Mouse (Mus musculus) midbrain, embryonic 14.5 days (tissue): ENCODE data around the gene Pde11a. TPM values are rescaled to one million over a fixed set of nuclear protein-coding genes. Genes with fewer than 3 reads are reported as not detected.

ENCODE experiments used
- ATAC-seq: fragments of 200-750 bp; cut with Nextera tagmentation; 2 replicates; pipeline ENCODE4 v1.8.0; 2017; ENCODE audit warnings: moderate number of reproducible peaks, moderate library complexity; ENCODE audit not compliant: low FRiP score, low TSS enrichment
- DNase-seq: peaks from one replicate; pipeline ENCODE4 v3.0.0-alpha.2; 2015
- H3K27ac ChIP-seq: fragments of 300-500 bp; sonication (generic); replicated peaks from 2 replicates; pipeline ENCODE4 v1.5.1; 2014; ENCODE audit warnings: mild to moderate bottlenecking, low read depth, low read length, moderate library complexity
- H3K27me3 ChIP-seq: fragments of 300-500 bp; sonication (generic); 2 replicates; pipeline ENCODE4 v1.6.1; 2014; ENCODE audit warnings: low read length, control low read depth, mixed read lengths; ENCODE audit not compliant: control insufficient read depth, insufficient read depth
- H3K36me3 ChIP-seq: fragments of 300-500 bp; sonication (generic); 2 replicates; pipeline ENCODE4 v1.6.1; 2014; ENCODE audit warnings: low read length, control low read depth; ENCODE audit not compliant: control insufficient read depth, insufficient read depth
- H3K4me1 ChIP-seq: fragments of 300-500 bp; sonication (generic); 2 replicates; pipeline ENCODE4 v1.6.1; 2014; ENCODE audit warnings: mild to moderate bottlenecking, antibody characterized with exemption, low read length, control low read depth; ENCODE audit not compliant: control insufficient read depth, insufficient read depth
- H3K4me2 ChIP-seq: fragments of 300-500 bp; sonication (generic); 2 replicates; pipeline ENCODE4 v1.6.1; 2014; ENCODE audit warnings: mild to moderate bottlenecking, low read length, moderate library complexity
- H3K4me3 ChIP-seq: fragments of 300-500 bp; sonication (generic); replicated peaks from 2 replicates; pipeline ENCODE4 v1.5.1; 2014; ENCODE audit warnings: low read depth, low read length
- H3K9ac ChIP-seq: fragments of 300-500 bp; sonication (generic); replicated peaks from 2 replicates; pipeline ENCODE4 v1.6.1; 2014; ENCODE audit warnings: mild to moderate bottlenecking, low read length, moderate library complexity
- H3K9me3 ChIP-seq: fragments of 300-500 bp; sonication (generic); 2 replicates; pipeline ENCODE4 v1.6.1; 2016; ENCODE audit warnings: low read length, control low read depth, mixed read lengths; ENCODE audit not compliant: control insufficient read depth
- WGBS: fragments of 180-500 bp; shearing (Covaris S2); extraction: QIAGEN DNeasy Blood & Tissue Kit; methylation state at CpG from one replicate; pipeline ENCODE4 v1.1.7; 2014; 5-methylcytosine and 5-hydroxymethylcytosine counted together
- microRNA-seq: library from miRNA; unstranded; fragments of <30 nt; microRNA quantifications from one replicate; pipeline ENCODE4, GENCODE M21; 2016
- polyA plus RNA-seq: library from polyadenylated mRNA; unstranded; fragments of >200 nt; fragmentation: Nextera tagmentation; extraction: Ambion mirVana; gene quantifications from 2 replicates; pipeline ENCODE4 v1.2.1, GENCODE M21; 2014

Gene Pde11a
- polyA plus RNA-seq, 1 experiment from 2014 or later = 0.63 TPM

DNA sequence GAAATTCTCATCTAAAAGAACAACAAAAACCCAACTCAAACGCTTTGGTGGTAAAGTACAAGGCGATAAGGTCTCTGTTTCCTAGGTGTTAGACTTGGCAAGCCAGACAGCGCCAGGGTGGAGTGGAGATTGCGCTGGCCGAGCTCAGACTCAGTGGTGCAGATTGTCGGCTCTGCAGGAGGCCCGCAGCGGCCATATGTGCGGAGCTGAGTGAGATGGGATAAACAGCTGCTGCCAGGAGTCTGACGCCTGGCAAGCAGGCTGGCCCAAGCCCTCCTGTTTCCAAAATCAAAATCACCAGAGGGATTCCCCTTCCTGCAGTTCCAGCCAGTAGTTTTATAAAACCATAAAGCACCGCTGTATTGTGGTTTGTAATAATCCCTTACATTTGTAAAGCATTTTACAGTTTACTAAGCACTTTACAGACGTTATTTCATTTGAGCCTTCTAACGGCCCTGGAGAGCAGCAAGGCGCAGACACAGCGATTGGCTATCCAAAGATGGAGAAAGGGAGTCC lies 378.7 kb downstream of the Pde11a start:
- peak; percentile 68 for DNase-seq
- peak overlapping the region; percentile 36; the same call in 1 of the 2 replicates for H3K9ac ChIP-seq
- no peaks in the 10 kb centered on the region for H3K36me3 ChIP-seq
- H3K4me2 ChIP-seq = peak overlapping the region; percentile 45
- H3K27ac ChIP-seq = peak overlapping the region; percentile 67
- H3K4me3 ChIP-seq = no peak overlapping the region
- no peaks in the 10 kb centered on the region for H3K27me3 ChIP-seq
- no peaks in the 10 kb centered on the region for H3K9me3 ChIP-seq
- peak; percentile 58; the same call in 1 of the 2 replicates for ATAC-seq
- 6% methylated on average over 15 of the region's 15 CpGs for WGBS
- peaks cover 28% of the 10 kb centered on the region for H3K4me1 ChIP-seq

DNA sequence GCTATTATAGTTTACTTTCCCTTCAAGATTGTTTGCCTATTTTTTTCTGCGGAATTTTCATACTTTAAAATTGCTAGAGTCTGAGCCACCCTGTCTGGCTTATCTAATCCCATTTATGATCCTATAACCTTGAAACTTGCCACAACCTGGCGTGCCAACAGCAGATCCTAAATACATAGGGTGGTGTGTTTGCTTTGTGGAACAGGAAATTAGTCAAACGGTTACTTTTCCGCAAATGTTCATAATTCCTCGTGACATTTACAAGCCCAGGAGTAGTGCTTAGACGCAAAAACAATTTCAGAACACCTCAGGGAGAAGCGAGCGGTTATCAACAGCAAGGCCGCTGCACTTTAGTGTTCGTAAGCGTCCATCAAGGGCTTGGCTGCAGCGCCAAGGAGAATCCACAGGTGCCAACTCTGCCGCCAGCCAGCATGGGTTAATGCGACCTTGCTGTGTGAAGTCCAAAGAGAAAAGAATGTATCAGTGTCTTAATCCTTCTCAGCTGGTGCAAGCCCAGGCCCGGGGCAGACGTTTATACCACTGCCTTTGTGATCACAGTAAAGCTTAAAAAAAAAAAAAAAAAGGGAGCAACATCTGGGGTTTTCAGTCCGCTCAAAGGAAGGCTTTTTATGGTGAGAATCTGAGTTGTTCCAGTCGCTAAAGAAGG lies 379.3 kb downstream of the Pde11a start:
- Histone ChIP-seq H3K9ac (no peak overlapping the region; the same call in 1 of the 2 replicates), H3K27me3 (no peaks in the 10 kb centered on the region), H3K4me1 (peaks cover 22% of the 10 kb centered on the region), H3K4me2 (peak overlapping the region; percentile 45), H3K9me3 (no peaks in the 10 kb centered on the region), H3K36me3 (no peaks in the 10 kb centered on the region), H3K4me3 (no peak overlapping the region), H3K27ac (peak overlapping the region; percentile 67; the same call in 1 of the 2 replicates)
- DNase-seq (peak; percentile 62), ATAC-seq (no peak)
- WGBS = 23% methylated on average over 18 of the region's 18 CpGs

GRCm38 (mm10) chr2:75955709-75956108 lies 382.9 kb downstream of the Pde11a start:
- H3K4me3 ChIP-seq = no peak overlapping the region
- DNase-seq (no peak), ATAC-seq (no peak)
- H3K27me3 ChIP-seq = no peaks in the 10 kb centered on the region
- H3K4me2 ChIP-seq = no peak overlapping the region
- no peak overlapping the region for H3K27ac ChIP-seq
- no peak overlapping the region for H3K9ac ChIP-seq
- no peaks in the 10 kb centered on the region for H3K36me3 ChIP-seq
- H3K4me1 ChIP-seq = peaks cover 16% of the 10 kb centered on the region
- WGBS = 49% methylated on average over 14 of the region's 14 CpGs
- H3K9me3 ChIP-seq = no peaks in the 10 kb centered on the region

DNA sequence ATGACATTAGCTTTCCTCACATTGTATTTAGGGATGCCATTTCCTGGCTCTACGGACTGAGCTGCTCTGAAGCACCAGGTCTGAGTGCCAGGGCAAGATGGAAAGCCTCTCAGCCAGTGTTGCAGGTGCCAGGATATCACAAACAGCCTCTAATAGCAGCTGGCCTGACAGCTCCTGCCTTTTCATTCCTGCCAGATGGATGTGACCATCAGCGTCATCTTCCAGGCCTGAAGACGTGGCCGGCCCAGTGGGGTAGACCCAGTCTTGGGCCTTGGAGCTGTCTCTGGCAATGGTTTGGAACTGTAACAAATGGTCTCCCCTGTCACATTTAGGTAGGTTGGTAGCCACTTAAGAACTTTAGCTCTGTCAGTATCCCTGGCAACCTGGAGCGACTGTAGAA lies 385.3 kb downstream of the Pde11a start:
- no peak for DNase-seq

GRCm38 (mm10) chr2:75950685-75951084 lies 387.9 kb downstream of the Pde11a start:
- no peaks in the 10 kb centered on the region for H3K4me1 ChIP-seq
- no peaks in the 10 kb centered on the region for H3K36me3 ChIP-seq
- no peak overlapping the region for H3K4me3 ChIP-seq
- H3K9ac ChIP-seq = no peak overlapping the region
- no peaks in the 10 kb centered on the region for H3K9me3 ChIP-seq
- H3K27me3 ChIP-seq = no peaks in the 10 kb centered on the region
- 91% methylated on average over 8 of the region's 8 CpGs for WGBS
- DNase-seq (no peak), ATAC-seq (no peak)
- H3K27ac ChIP-seq = no peak overlapping the region
- no peak overlapping the region for H3K4me2 ChIP-seq

More for the DNA sequence above, 385.3 kb downstream of the Pde11a start:
- Histone ChIP-seq H3K36me3 (no peaks in the 10 kb centered on the region), H3K27ac (no peak overlapping the region), H3K9me3 (no peaks in the 10 kb centered on the region), H3K4me1 (no peaks in the 10 kb centered on the region), H3K4me3 (no peak overlapping the region), H3K4me2 (no peak overlapping the region), H3K9ac (no peak overlapping the region), H3K27me3 (no peaks in the 10 kb centered on the region)
- no peak for ATAC-seq
- WGBS = 97% methylated on average over 5 of the region's 5 CpGs

Small RNA genes lying within 50 kb of the gene (microRNA-seq; reads per million reads assigned to microRNA genes)
- not detected for gene Gm44337

Other genes with a start within 250 kb of the Pde11a start
- gene Cyct, start 21.7 kb upstream of the Pde11a start, polyA plus RNA-seq = not detected in 2 replicates
- gene Rbm45, start 31.2 kb upstream of the Pde11a start, polyA plus RNA-seq = 17.4 and 19.5 TPM in 2 replicates
- 22.1 and 22.6 TPM in 2 replicates for gene Osbpl6, start 67.7 kb upstream of the Pde11a start, polyA plus RNA-seq